Mouse (Mus musculus) kidney, adult 2 months (tissue): Measurements from ENCODE around the gene Slc9b2. TPM values are rescaled to one million over a fixed set of nuclear protein-coding genes. Genes with fewer than 3 reads are reported as not detected.

Source experiments
- DNase-seq: peaks from one replicate; pipeline ENCODE4 v3.0.0; 2021
- H3K27ac ChIP-seq: fragments of 200-500 bp; 2 replicates; pipeline ENCODE4 v1.5.1; 2012; ENCODE audit warnings: low read depth, low read length, control low read depth, inconsistent platforms; ENCODE audit not compliant: insufficient read depth
- H3K27me3 ChIP-seq: fragments of 200-500 bp; replicated peaks from 2 replicates; pipeline ENCODE4 v1.6.1; 2012; ENCODE audit warnings: mild to moderate bottlenecking, moderate library complexity, low read length, inconsistent platforms; ENCODE audit not compliant: control insufficient read depth, insufficient read depth
- H3K36me3 ChIP-seq: fragments of 200-500 bp; 2 replicates; pipeline ENCODE4 v1.6.1; 2012; ENCODE audit warnings: mild to moderate bottlenecking, moderate library complexity, low read length, inconsistent platforms; ENCODE audit not compliant: control insufficient read depth, insufficient read depth
- H3K4me1 ChIP-seq: fragments of 200-500 bp; 2 replicates; pipeline ENCODE4 v1.6.1; 2011; ENCODE audit warnings: low read length; ENCODE audit not compliant: control insufficient read depth, insufficient read depth
- H3K4me3 ChIP-seq: fragments of 200-500 bp; 2 replicates; pipeline ENCODE4 v1.5.1; 2011; ENCODE audit warnings: mild to moderate bottlenecking, low read depth, low read length, control low read depth; ENCODE audit not compliant: insufficient read depth
- CTCF ChIP-seq: fragments of 200-500 bp; conservative IDR thresholded peaks from 2 replicates; pipeline ENCODE4 v1.5.1; 2011; ENCODE audit warnings: low read depth, mild to moderate bottlenecking, control low read depth, low read length, moderate library complexity, mixed read lengths; ENCODE audit not compliant: insufficient read depth, insufficient read length
- POLR2A ChIP-seq: fragments of 200-500 bp; IDR thresholded peaks from one replicate; pipeline ENCODE4 v1.6.1; 2011; ENCODE audit warnings: low read depth, low read length, control low read depth
- WGBS: fragments of 180-500 bp; shearing (Covaris S2); methylation state at CpG from one replicate; pipeline ENCODE4 v1.1.7; 2018; 5-methylcytosine and 5-hydroxymethylcytosine counted together
- polyA plus RNA-seq: library from polyadenylated mRNA; depleted of rRNA; stranded (reverse); fragments of >200 nt; gene quantifications from 2 replicates; pipeline ENCODE4 v1.2.3, GENCODE M21; 2012

Gene Slc9b2
- polyA plus RNA-seq, 1 experiment: 0.59 TPM

- Histone ChIP-seq H3K27ac (no peak overlapping the region), H3K4me1 (no peaks in the 10 kb centered on the region; the same call in 1 of the 2 replicates), H3K36me3 (no peaks in the 10 kb centered on the region), H3K27me3 (no peaks in the 10 kb centered on the region), H3K4me3 (no peak overlapping the region)
- WGBS: 72% methylated on average over 4 of the region's 4 CpGs
- TF ChIP-seq POLR2A: no peak
- TF ChIP-seq CTCF: no peak
- DNase-seq: no peak
Observed at GRCm38 (mm10) chr3:135280160-135280559, 27.3 kb upstream of the Slc9b2 start.

GRCm38 (mm10) chr3:135280669-135281415, 26.7 kb upstream of the Slc9b2 start, which contains the start of gene Bdh2:
Gene Bdh2 (plus strand): TSS chr3:135281221.
- Histone ChIP-seq H3K4me1 (no peaks in the 10 kb centered on the region; the same call in 1 of the 2 replicates), H3K36me3 (no peaks in the 10 kb centered on the region), H3K27me3 (no peaks in the 10 kb centered on the region), H3K27ac (peak within 1 kb of the TSS; percentile 90), H3K4me3 (peak within 1 kb of the TSS; percentile 60)
- peak; percentile 97 for TF ChIP-seq CTCF
- no peak for TF ChIP-seq POLR2A
- 18% methylated on average over 14 of the region's 14 CpGs for WGBS
- DNase-seq: peak; percentile 94

- Histone ChIP-seq H3K4me1 (no peaks in the 10 kb centered on the region; the same call in 1 of the 2 replicates), H3K27ac (peak overlapping the region; percentile 90), H3K4me3 (peak overlapping the region; percentile 60), H3K36me3 (no peaks in the 10 kb centered on the region), H3K27me3 (no peaks in the 10 kb centered on the region)
- TF ChIP-seq POLR2A: no peak
- 52% methylated on average over 8 of the region's 8 CpGs for WGBS
- no peak for DNase-seq
Observed at GRCm38 (mm10) chr3:135281701-135282100, 25.8 kb upstream of the Slc9b2 start.

- Histone ChIP-seq H3K36me3 (peaks cover 2% of the 10 kb centered on the region; the same call in 1 of the 2 replicates), H3K4me3 (peak overlapping the region; percentile 29; the same call in 1 of the 2 replicates), H3K27ac (0 out of 2 replicates have a peak overlapping the region, but pooled peaks have one; percentile 17), H3K4me1 (peaks cover 2% of the 10 kb centered on the region; the same call in 1 of the 2 replicates), H3K27me3 (no peaks in the 10 kb centered on the region)
- TF ChIP-seq CTCF (no peak), POLR2A (no peak)
- WGBS: 68% methylated on average over 11 of the region's 11 CpGs
- DNase-seq: peak; percentile 50
Observed at GRCm38 (mm10) chr3:135285256-135285655, 22.2 kb upstream of the Slc9b2 start.

- H3K27me3 ChIP-seq: no peaks in the 10 kb centered on the region
- WGBS: 65% methylated on average over 3 of the region's 3 CpGs
- DNase-seq: no peak
- H3K27ac ChIP-seq: no peak overlapping the region
- H3K4me3 ChIP-seq: no peak overlapping the region
- H3K4me1 ChIP-seq: peaks cover 2% of the 10 kb centered on the region; the same call in 1 of the 2 replicates
- TF ChIP-seq POLR2A (no peak), CTCF (no peak)
- H3K36me3 ChIP-seq: peaks cover 2% of the 10 kb centered on the region; the same call in 1 of the 2 replicates
Observed at GRCm38 (mm10) chr3:135285807-135286206, 21.7 kb upstream of the Slc9b2 start.

GRCm38 (mm10) chr3:135288138-135288750, 19.3 kb upstream of the Slc9b2 start:
- TF ChIP-seq CTCF (no peak), POLR2A (no peak)
- WGBS: 36% methylated on average over 8 of the region's 8 CpGs
- H3K27ac ChIP-seq: peak overlapping the region; percentile 96
- H3K4me1 ChIP-seq: peaks cover 2% of the 10 kb centered on the region; the same call in 1 of the 2 replicates
- peaks cover 3% of the 10 kb centered on the region; the same call in 1 of the 2 replicates for H3K36me3 ChIP-seq
- peak; percentile 91 for DNase-seq
- no peak overlapping the region for H3K4me3 ChIP-seq
- H3K27me3 ChIP-seq: no peaks in the 10 kb centered on the region

- WGBS: 86% methylated on average over 1 of the region's 1 CpGs
- Histone ChIP-seq H3K27me3 (no peaks in the 10 kb centered on the region), H3K4me3 (no peak overlapping the region), H3K27ac (no peak overlapping the region; the same call in 1 of the 2 replicates), H3K4me1 (peaks cover 2% of the 10 kb centered on the region; the same call in 1 of the 2 replicates), H3K36me3 (peaks cover 3% of the 10 kb centered on the region; the same call in 1 of the 2 replicates)
- no peak for DNase-seq
- TF ChIP-seq CTCF: no peak
- TF ChIP-seq POLR2A: no peak
Observed at GRCm38 (mm10) chr3:135289148-135289547, 18.4 kb upstream of the Slc9b2 start.
